Mouse (Mus musculus) macrophage (primary cell): Measurements from ENCODE around the gene 1700020D05Rik. TPM values are rescaled to one million over a fixed set of nuclear protein-coding genes. Genes with fewer than 3 reads are reported as not detected.

Experiments used
- H3K27ac ChIP-seq: fragments of 350-480 bp; formaldehyde crosslinking; 2 replicates; pipeline ENCODE4 v1.9.0; 2021
- H3K36me3 ChIP-seq: fragments of 350-480 bp; formaldehyde crosslinking; 2 replicates; pipeline ENCODE4 v1.9.0; 2021; ENCODE audit errors: inconsistent target
- H3K4me3 ChIP-seq: fragments of 350-480 bp; formaldehyde crosslinking; 2 replicates; pipeline ENCODE4 v1.9.0; 2021; ENCODE audit errors: inconsistent target
- H3K79me2 ChIP-seq: fragments of 350-480 bp; formaldehyde crosslinking; 2 replicates; pipeline ENCODE4 v1.9.0; 2021; ENCODE audit errors: inconsistent target
- WGBS: methylation state at CpG from one replicate; pipeline ENCODE4 v1.1.7; 2026; ENCODE audit warnings: inconsistent platforms; ENCODE audit not compliant: missing documents; 5-methylcytosine and 5-hydroxymethylcytosine counted together
- polyA plus RNA-seq: library from polyadenylated mRNA; stranded (reverse); fragments of 250-400 nt; gene quantifications from 3 replicates; pipeline ENCODE4 v1.2.4, GENCODE M21; 2018; ENCODE audit warnings: inconsistent platforms

Gene 1700020D05Rik
- polyA plus RNA-seq, 1 experiment from 2014 or later = 0.34 TPM

DNA sequence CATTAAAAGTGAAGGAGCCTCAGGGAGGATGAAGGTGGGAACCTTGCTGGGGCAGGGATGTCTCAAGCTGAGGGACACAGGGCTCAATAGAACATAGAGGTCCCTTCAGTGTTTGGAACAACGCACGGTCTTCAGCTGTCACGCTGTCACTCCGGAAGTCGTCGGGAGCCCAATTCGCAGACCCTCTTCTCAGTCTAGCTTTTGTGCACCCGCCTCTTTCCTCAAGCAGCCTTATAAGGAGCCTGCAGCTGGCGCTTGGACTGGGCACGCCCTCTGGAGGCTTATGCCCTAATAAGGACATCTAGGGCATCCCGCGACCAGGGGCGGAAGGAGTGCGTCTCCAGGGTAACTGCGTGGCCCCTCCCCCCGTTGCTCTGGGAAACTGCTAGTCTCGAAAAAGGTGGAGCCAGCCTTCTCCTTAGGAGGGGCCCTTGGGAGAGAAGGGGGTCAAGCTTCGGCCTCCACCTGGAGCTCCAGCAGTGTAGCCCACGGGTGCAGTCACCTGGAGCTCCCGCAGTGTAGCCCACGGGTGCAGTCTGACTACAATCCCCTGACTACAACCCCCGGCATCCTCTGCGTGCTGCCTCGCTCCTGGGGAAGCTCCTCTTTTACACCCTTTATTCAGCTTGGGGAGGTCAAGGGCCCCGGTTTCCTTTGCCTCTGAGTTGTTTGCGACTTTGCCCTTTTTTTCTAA, 14.6 kb downstream of the 1700020D05Rik start:
- peaks cover 36% of the 10 kb centered on the region; the same call in 1 of the 2 replicates for H3K36me3 ChIP-seq
- under 1% methylated on average over 26 of the region's 26 CpGs for WGBS
- H3K27ac ChIP-seq = peak overlapping the region; percentile 92

DNA sequence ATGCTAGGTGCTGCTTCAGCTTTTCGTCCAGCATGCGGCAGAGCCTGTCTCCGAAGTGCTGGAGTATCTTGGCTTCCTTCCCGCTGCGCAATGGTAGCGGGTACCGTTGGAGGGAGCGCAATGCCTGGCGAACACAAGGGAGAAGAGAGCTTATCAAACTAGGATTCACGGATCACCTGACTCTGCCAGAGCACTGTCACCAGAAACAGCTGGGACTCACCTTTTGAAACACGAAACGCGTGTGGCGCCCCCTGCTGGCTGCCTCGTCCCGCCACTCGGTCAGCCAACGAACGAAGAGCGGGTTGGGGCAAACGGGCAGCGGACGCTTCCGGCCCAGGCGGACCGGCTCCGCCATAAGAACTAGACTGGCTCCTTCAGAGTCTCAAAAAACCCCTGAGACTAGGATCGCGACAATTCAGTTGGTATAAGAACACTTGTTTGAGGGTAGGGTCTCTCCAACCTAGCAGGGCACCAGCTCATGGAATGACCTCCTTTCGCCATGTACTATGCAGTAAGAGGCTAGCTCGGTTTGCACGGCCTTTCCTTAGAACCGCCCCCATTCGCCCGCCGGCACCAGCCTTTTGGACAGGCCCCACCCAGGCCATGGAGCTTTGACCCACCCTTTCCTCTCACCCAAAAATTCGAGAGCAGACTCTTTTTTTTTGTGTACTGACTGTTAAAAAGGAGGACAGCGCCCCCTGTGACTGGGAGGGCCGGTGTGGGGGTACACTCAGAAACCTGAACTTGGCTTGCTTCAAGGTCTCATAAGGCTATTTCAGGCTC, 15.6 kb downstream of the 1700020D05Rik start, which contains the start of gene Mus81:
TSS of gene Mus81 (minus strand) at position 635 of the 783 bp plus-strand sequence.
- Histone ChIP-seq H3K4me3 (peak within 1 kb of the TSS; percentile 57), H3K36me3 (peaks cover 32% of the 10 kb centered on the region; the same call in 1 of the 2 replicates), H3K27ac (peak within 1 kb of the TSS; percentile 92), H3K79me2 (peaks cover 22% of the 10 kb centered on the region)
- under 1% methylated on average over 38 of the region's 39 CpGs for WGBS

More for the DNA sequence above, 14.6 kb downstream of the 1700020D05Rik start:
- Histone ChIP-seq H3K79me2 (peaks cover 33% of the 10 kb centered on the region), H3K4me3 (peak overlapping the region; percentile 57)

DNA sequence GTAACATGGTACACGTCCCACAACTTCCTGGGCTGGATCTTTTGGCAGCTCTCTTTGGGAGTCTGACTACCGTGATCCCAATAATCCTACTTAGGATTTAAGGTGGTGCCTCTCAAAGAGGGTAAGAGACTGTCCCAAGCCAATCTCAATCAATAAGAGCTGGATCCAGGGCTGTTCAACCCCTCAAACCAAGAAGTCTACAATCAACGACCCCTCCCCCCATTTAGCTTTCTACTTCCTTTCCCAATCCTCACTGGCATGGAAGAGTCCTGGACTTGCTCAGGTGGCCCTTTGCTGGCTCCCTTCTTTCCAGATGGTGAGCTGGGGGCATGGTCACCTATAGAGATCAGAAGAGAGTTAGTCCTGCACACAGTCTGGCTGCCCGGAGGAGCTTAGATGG, 16.8 kb downstream of the 1700020D05Rik start:
- H3K4me3 ChIP-seq = no peak overlapping the region
- H3K36me3 ChIP-seq = peaks cover 35% of the 10 kb centered on the region; the same call in 1 of the 2 replicates
- H3K27ac ChIP-seq = no peak overlapping the region
- H3K79me2 ChIP-seq = peaks cover 10% of the 10 kb centered on the region
- 92% methylated on average over 4 of the region's 4 CpGs for WGBS

DNA sequence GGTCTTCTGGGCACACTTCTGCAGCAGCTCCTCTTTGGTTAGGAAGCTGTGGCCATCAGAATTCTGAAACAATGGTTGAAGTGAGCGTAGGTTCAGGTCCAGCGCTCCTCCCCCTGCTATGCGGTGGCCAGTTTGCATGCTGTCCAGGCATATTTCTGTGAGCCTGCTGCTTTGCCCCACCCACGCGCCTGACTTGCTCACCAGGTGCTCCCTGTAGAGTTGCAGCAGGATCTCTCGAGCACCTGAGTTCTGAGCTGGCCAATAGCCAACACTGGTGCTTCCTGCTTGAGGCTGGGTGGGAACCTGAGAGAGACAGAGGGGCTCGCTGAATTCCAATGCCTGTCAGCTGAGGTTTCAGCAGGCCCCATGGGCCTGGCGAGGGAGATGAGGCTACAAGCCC, 17.3 kb downstream of the 1700020D05Rik start:
- Histone ChIP-seq H3K27ac (no peak overlapping the region), H3K79me2 (0 out of 2 replicates have a peak, but pooled peaks cover 5% of the 10 kb centered on the region), H3K4me3 (no peak overlapping the region), H3K36me3 (peaks cover 35% of the 10 kb centered on the region; the same call in 1 of the 2 replicates)
- 96% methylated on average over 8 of the region's 8 CpGs for WGBS

DNA sequence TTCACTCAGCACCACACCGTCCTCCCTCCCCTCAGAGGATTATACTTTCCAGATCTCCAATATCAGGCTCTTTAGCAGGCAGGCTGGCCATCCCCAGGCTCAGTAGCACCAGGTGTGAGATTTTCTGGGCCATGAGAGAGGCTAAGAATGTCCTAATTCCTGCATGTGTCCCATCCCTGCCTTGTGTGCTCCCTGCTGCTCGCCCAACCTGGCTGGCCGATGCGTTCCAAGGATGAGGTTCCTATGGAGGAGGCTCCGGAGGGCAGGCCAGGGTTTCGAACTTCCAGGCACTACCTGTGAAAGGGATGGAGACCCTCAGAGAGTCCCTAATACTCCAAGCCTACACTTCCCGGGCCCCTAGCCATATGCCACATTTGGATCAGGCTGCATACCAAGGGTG, 17.8 kb downstream of the 1700020D05Rik start:
- H3K4me3 ChIP-seq = no peak overlapping the region
- peaks cover 35% of the 10 kb centered on the region; the same call in 1 of the 2 replicates for H3K36me3 ChIP-seq
- 91% methylated on average over 7 of the region's 7 CpGs for WGBS
- H3K27ac ChIP-seq = no peak overlapping the region
- H3K79me2 ChIP-seq = 0 out of 2 replicates have a peak, but pooled peaks cover 5% of the 10 kb centered on the region

DNA sequence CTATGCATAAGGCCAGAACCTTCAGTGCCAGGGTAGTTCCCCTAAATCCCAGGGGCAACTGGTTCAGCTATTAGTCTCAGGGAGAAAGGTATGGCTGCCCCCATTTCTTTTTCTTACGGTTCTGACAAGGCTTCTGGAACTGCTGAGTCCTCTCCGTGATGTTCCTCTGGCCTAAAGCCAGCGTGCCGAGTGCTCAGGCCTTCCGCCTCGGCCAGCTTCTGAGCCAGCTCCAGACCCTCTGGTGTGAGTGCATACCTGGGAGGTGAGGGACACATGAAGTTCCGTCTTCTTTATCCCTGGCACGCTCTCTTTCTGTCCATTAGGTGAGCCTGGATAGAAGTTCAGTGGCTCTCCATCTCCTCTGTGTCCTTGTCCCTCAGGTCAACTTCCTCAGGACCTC, 18.2 kb downstream of the 1700020D05Rik start:
- Histone ChIP-seq H3K4me3 (no peak overlapping the region), H3K79me2 (0 out of 2 replicates have a peak, but pooled peaks cover 5% of the 10 kb centered on the region), H3K36me3 (peaks cover 35% of the 10 kb centered on the region; the same call in 1 of the 2 replicates), H3K27ac (no peak overlapping the region)
- WGBS = 90% methylated on average over 8 of the region's 8 CpGs

DNA sequence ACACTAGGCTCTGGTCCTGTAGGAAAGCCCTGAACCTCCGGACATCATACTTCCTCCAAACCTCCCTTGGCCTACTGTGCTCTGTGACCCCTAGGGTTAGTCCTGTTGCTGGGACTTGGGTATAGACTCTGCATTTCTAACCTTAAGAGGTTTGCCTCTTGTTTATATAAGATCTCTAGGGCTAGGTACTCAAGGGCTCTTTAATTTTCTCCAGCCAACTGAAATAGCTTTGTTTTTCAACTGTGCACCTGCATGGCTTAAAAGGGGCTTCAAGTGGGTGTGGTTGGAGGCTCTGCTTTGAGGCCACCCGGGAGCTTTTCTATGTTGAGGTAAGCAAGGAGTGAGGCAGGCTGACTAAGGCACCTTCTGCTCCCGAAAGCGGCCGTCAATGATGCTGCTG, 19.1 kb downstream of the 1700020D05Rik start:
- Histone ChIP-seq H3K36me3 (peaks cover 35% of the 10 kb centered on the region; the same call in 1 of the 2 replicates), H3K79me2 (0 out of 2 replicates have a peak, but pooled peaks cover 5% of the 10 kb centered on the region), H3K27ac (no peak overlapping the region), H3K4me3 (no peak overlapping the region)
- WGBS = 96% methylated on average over 5 of the region's 5 CpGs

DNA sequence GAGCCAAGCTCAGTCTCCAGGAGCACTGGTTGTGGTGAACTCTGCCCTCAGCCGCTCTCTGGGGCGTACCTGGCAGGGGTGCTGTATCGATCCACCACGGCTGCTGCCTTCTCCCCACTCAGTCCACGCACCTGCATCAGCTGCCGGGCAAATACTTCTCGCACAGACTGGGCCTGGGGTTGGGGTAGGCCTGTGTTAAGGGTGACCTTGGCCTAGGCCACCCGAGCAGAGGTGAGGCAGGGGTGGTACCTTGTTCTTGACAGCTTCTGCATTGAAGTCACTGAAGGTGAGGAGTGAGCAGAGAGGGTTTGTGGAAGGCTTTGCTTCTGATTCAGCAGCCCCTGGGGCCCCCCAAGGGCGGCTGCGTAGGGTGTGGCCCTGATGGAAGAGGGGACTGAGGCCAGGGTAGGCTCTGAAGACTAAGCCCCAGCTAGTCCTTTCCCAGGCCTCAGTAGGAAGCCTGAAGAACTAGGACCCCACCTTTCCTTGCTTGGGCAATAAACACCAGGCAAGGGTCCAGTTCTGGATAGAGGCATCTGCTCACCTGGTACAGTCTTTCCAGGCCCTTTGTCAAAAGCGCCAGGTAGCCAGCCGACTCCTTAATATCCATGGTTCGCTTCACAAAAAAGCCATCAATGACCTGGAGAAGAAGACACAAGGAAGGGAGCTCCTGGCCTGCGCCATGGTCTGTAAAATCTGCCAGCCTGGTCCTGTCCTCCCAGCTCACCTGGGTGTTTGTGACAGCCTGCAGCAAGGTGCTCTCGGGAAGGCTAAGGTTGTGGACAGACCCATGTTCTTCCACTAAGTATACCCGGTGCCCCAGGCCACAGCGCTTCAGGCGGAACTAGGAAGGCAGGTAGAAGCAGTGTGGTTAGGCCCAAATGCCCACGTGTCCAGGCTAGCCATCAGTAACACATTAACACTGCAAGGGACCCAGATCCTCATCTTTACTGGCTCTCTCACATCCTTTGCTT, 19.9 kb downstream of the 1700020D05Rik start:
- 94% methylated on average over 18 of the region's 19 CpGs for WGBS
- Histone ChIP-seq H3K27ac (no peak overlapping the region), H3K36me3 (peaks cover 35% of the 10 kb centered on the region; the same call in 1 of the 2 replicates), H3K4me3 (no peak overlapping the region), H3K79me2 (0 out of 2 replicates have a peak, but pooled peaks cover 5% of the 10 kb centered on the region)

DNA sequence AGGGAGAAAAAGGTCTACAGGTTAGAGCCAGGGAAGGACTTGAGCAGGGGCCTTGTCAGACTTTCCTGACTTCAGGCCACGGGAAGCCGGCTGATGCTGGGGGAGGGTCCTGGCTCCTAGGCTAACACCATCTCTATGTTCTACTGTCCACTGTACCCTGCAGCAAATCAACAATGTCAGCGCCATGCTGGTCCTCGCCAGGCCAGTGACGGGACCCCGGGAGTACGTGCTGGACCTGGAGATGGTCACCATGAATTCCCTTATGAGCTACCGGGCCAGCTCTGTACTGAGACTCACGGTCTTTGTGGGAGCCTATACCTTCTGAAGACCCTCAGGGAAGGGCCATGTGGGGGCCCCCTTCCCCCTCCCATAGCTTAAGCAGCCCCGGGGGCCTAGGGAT, 22.2 kb downstream of the 1700020D05Rik start:
- Histone ChIP-seq H3K36me3 (peaks cover 35% of the 10 kb centered on the region; the same call in 1 of the 2 replicates), H3K79me2 (no peaks in the 10 kb centered on the region), H3K4me3 (no peak overlapping the region), H3K27ac (no peak overlapping the region)
- 91% methylated on average over 9 of the region's 10 CpGs for WGBS

DNA sequence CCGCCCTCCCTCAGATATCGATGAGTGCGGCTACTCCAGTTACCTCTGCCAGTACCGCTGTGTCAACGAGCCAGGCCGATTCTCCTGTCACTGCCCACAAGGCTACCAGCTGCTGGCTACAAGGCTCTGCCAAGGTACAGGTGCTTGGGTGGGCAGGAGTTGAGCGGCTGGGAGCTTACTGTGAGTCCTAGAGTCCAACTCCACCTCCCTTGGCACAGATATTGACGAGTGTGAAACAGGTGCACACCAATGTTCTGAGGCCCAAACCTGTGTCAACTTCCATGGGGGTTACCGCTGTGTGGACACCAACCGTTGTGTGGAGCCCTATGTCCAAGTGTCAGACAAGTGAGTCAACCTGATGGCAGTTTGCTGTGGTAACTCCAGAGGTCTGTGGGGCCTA, 23.6 kb downstream of the 1700020D05Rik start:
- Histone ChIP-seq H3K27ac (no peak overlapping the region), H3K36me3 (peaks cover 22% of the 10 kb centered on the region; the same call in 1 of the 2 replicates), H3K79me2 (no peaks in the 10 kb centered on the region), H3K4me3 (no peak overlapping the region)
- 94% methylated on average over 10 of the region's 10 CpGs for WGBS

DNA sequence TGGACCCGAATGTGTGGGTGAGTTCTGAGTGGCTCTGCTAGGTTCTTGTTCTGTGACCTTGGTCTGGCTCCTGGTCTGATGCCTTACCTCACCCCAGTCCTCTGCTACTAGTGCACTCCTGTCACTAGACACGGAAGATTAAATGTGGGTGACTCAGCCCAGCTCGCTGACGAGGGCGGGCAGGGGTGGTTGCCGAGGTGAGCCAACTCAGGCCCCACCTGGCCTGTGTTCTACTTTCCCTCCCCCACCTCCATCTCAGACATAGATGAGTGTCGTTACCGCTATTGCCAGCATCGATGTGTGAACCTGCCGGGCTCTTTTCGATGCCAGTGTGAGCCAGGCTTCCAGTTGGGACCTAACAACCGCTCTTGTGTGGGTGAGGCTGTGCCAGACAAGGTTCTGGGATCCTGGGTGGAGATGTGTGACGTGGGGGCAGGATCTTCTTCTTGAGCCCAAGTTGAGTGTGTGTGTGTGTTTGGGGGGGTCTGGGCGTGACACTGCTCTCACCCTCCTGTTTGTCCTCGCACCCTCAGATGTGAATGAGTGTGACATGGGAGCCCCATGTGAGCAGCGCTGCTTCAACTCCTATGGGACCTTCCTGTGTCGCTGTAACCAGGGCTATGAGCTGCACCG, 25.8 kb downstream of the 1700020D05Rik start:
- H3K79me2 ChIP-seq = no peaks in the 10 kb centered on the region
- H3K4me3 ChIP-seq = no peak overlapping the region
- WGBS = 88% methylated on average over 17 of the region's 18 CpGs
- peaks cover 7% of the 10 kb centered on the region; the same call in 1 of the 2 replicates for H3K36me3 ChIP-seq
- no peak overlapping the region for H3K27ac ChIP-seq

DNA sequence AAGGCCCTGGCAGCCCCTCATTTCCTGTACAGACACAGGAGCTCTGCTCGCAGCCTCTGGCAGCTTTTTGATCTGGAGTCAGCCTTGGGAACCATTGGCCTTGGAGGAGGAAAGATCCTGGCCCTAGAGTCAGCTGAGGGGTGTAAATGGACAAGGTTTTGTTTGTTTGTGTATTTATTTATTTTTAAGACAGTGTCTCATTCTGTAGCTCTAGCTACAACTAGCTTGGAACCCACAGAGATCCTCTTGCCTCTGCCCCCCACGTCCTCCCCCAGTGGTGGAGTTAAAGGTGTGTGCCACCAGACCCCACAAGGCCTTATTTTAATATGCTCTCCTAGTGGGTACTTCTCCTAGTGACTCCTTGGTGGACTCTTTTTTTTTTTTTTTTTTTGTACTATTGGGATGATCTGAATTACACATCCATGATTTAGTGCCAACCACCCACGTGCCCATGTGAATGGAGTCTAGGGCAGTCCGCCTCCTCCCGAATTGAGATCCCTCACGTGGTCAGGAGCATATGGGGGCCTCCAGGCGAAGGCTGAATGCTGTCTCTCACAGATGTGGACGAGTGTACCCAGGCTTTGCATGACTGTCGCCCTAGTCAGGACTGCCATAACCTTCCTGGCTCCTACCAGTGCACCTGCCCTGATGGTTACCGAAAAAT, 26.5 kb downstream of the 1700020D05Rik start:
- WGBS = 91% methylated on average over 10 of the region's 10 CpGs
- no peaks in the 10 kb centered on the region for H3K79me2 ChIP-seq
- no peak overlapping the region for H3K27ac ChIP-seq
- no peak overlapping the region for H3K4me3 ChIP-seq
- H3K36me3 ChIP-seq = peaks cover under 1% of the 10 kb centered on the region; the same call in 1 of the 2 replicates
